Mouse (Mus musculus) stomach, postnatal 0 days (tissue): ENCODE results near the gene Hist1h2bh.

Experiments
- CTCF ChIP-seq: IDR thresholded peaks from 2 replicates; pipeline ENCODE4 v1.5.1; 2016; ENCODE audit warnings: antibody characterized with exemption, low read depth, mild to moderate bottlenecking, moderate library complexity
- EP300 ChIP-seq: optimal IDR thresholded peaks from 2 replicates; pipeline ENCODE3; 2016; ENCODE audit warnings: antibody characterized with exemption

- TF ChIP-seq CTCF, result peak; percentile 92
- TF ChIP-seq EP300, result no peak
Observed at GRCm38 (mm10) chr13:23524654-23525053, 18.5 kb downstream of the Hist1h2bh start.
